In genomic region chr13:48668976-48669534, GRCm38 (mm10) we compare ENCODE assay signal across 7 mouse cellular contexts. TPM values are rescaled to one million over a fixed set of nuclear protein-coding genes. Genes with fewer than 3 reads are reported as not detected.
DNase-seq lines count a peak whose midpoint lies in the region; ATAC-seq and TF ChIP-seq lines count a peak whose summit lies in the region.

No protein-coding gene starts in this region.

- H3K4me2 ChIP-seq in forebrain, embryonic 14.5 days (ENCODE audit: low read length), result peak overlapping the region; percentile 30
- H3K4me2 ChIP-seq in limb, embryonic 15.5 days, result peak overlapping the region; percentile 42
- peak overlapping the region; percentile 68 for H3K4me2 ChIP-seq in stomach, postnatal 0 days (replicated peaks; ENCODE audit: low read depth)

- H3K4me1 ChIP-seq in forebrain, embryonic 14.5 days (ENCODE audit: control insufficient read depth, insufficient read depth, low read length), result peaks cover 2% of the 10 kb centered on the region; the same call in 1 of the 2 replicates
- H3K4me1 ChIP-seq in limb, embryonic 15.5 days, result peaks cover 42% of the 10 kb centered on the region
- H3K4me1 ChIP-seq in stomach, postnatal 0 days (replicated peaks; ENCODE audit: control insufficient read depth, insufficient read depth), result no peaks in the 10 kb centered on the region

- no peaks in the 10 kb centered on the region for H3K36me3 ChIP-seq in forebrain, embryonic 14.5 days (ENCODE audit: control insufficient read depth, insufficient read depth, low read length)
- H3K36me3 ChIP-seq in limb, embryonic 15.5 days, result no peaks in the 10 kb centered on the region
- H3K36me3 ChIP-seq in stomach, postnatal 0 days (ENCODE audit: control insufficient read depth, insufficient read depth, low read length), result no peaks in the 10 kb centered on the region; the same call in 1 of the 2 replicates

- no peak overlapping the region for H3K27ac ChIP-seq in forebrain, embryonic 14.5 days (ENCODE audit: low read depth, low read length)
- no peak overlapping the region for H3K27ac ChIP-seq in limb, embryonic 15.5 days
- H3K27ac ChIP-seq in stomach, postnatal 0 days (replicated peaks), result peak overlapping the region; percentile 86

- no peak for ATAC-seq in forebrain, embryonic 14.5 days
- no peak; the same call in 1 of the 2 replicates for ATAC-seq in limb, embryonic 15.5 days (ENCODE audit: insufficient number of reproducible peaks, low FRiP score, low TSS enrichment, low read depth)
- ATAC-seq in stomach, postnatal 0 days (ENCODE audit: low FRiP score, low TSS enrichment), result peak; percentile 32

- no peaks in the 10 kb centered on the region for H3K9me3 ChIP-seq in forebrain, embryonic 14.5 days (replicated peaks; ENCODE audit: control insufficient read depth, low read length)
- no peaks in the 10 kb centered on the region for H3K9me3 ChIP-seq in limb, embryonic 15.5 days
- H3K9me3 ChIP-seq in stomach, postnatal 0 days (ENCODE audit: control insufficient read depth, low read length), result no peaks in the 10 kb centered on the region

- no peak overlapping the region for H3K9ac ChIP-seq in forebrain, embryonic 14.5 days (ENCODE audit: low read length)
- no peak overlapping the region for H3K9ac ChIP-seq in limb, embryonic 15.5 days
- H3K9ac ChIP-seq in stomach, postnatal 0 days (ENCODE audit: low read length), result peak overlapping the region; percentile 71

- peaks cover 87% of the 10 kb centered on the region for H3K27me3 ChIP-seq in forebrain, embryonic 14.5 days (replicated peaks; ENCODE audit: control insufficient read depth, insufficient read depth, low read length)
- peaks cover 95% of the 10 kb centered on the region for H3K27me3 ChIP-seq in limb, embryonic 15.5 days
- H3K27me3 ChIP-seq in stomach, postnatal 0 days (ENCODE audit: control insufficient read depth, insufficient read depth, low read length), result no peaks in the 10 kb centered on the region

- no peak for TF ChIP-seq EP300 in stomach, postnatal 0 days (optimal IDR thresholded peaks at IDR 0.05)

- TF ChIP-seq CTCF in stomach, postnatal 0 days (IDR thresholded peaks at IDR 0.05; ENCODE audit: low read depth), result no peak

- WGBS in forebrain, embryonic 14.5 days, result under 1% methylated on average over 34 of the region's 34 CpGs
- WGBS in limb, embryonic 15.5 days, result under 1% methylated on average over 34 of the region's 34 CpGs
- 5% methylated on average over 34 of the region's 34 CpGs for WGBS in stomach, postnatal 0 days

- H3K4me3 ChIP-seq in forebrain, embryonic 14.5 days (ENCODE audit: low read depth, low read length), result peak overlapping the region; percentile 11
- peak overlapping the region; percentile 27 for H3K4me3 ChIP-seq in limb, embryonic 15.5 days
- H3K4me3 ChIP-seq in stomach, postnatal 0 days (ENCODE audit: low read depth, low read length), result peak overlapping the region; percentile 37

- peak; percentile 17 for DNase-seq in right cerebral cortex, postnatal 4 days
- DNase-seq in right cerebral cortex, adult 2 months (ENCODE audit: low spot score in 2 of 2), result no peak
- peak; percentile 15 for DNase-seq in forebrain, embryonic 14.5 days (ENCODE audit: low spot score)
- DNase-seq in stomach, postnatal 0 days (ENCODE audit: low spot score), result no peak
- no peak for DNase-seq in spleen, adult 18-20 months
- no peak for DNase-seq in cerebellum, adult 11 months

RNA-seq across cellular contexts. Expression of gene Barx1, which starts 6.3 kb away (rescaled TPM):
- polyA plus RNA-seq in forebrain, embryonic 14.5 days (2014; fragmentation: Nextera tagmentation; extraction: Ambion mirVana), result not detected in 2 replicates
- polyA plus RNA-seq in limb, embryonic 15.5 days (2015; fragmentation: Nextera tagmentation; extraction: Ambion mirVana), result 3.9 and 4.3 TPM in 2 replicates
- 164 and 201 TPM in 2 replicates for polyA plus RNA-seq in stomach, postnatal 0 days (2015; fragmentation: Nextera tagmentation; extraction: Ambion mirVana)

RNA-seq across cellular contexts. Expression of gene Ptpdc1, which starts 43.6 kb away (rescaled TPM):
- polyA plus RNA-seq in forebrain, embryonic 14.5 days (2014; fragmentation: Nextera tagmentation; extraction: Ambion mirVana), result 12.7 and 18.8 TPM in 2 replicates
- polyA plus RNA-seq in limb, embryonic 15.5 days (2015; fragmentation: Nextera tagmentation; extraction: Ambion mirVana), result 12.5 and 14.5 TPM in 2 replicates
- 3.1 and 3.2 TPM in 2 replicates for polyA plus RNA-seq in stomach, postnatal 0 days (2015; fragmentation: Nextera tagmentation; extraction: Ambion mirVana)

Comparison
In these comparisons a context has a peak if more than half of its experiments do, and no peak if none do; other contexts are left out.
1. DNase-seq: peak in right cerebral cortex, postnatal 4 days (single experiment) and forebrain, embryonic 14.5 days (single experiment); none in right cerebral cortex, adult 2 months (0 of 2), stomach, postnatal 0 days (single experiment), spleen, adult 18-20 months (0 of 2) and cerebellum, adult 11 months (single experiment).
2. RNA of gene Barx1, which starts 6.3 kb away (polyA plus RNA-seq): 164 to 201 TPM in stomach, postnatal 0 days; 3.9 to 4.3 TPM in limb, embryonic 15.5 days and not detected in forebrain, embryonic 14.5 days; every median in the first group is over 10 times any median in the second.
3. Peak in every context shown above with its lines, with median percentiles within 50 percentile points of each other: H3K4me2 ChIP-seq and H3K4me3 ChIP-seq.